Mouse (Mus musculus): ENCODE results near the gene Cox8b. TPM values are rescaled to one million over a fixed set of nuclear protein-coding genes. Genes with fewer than 3 reads are reported as not detected.

The Cox8b gene
- total RNA-seq, 2 experiments from 2014 or later = not detected

GRCm38 (mm10) chr7:140877364-140877763, 22.9 kb downstream of the Cox8b start:
- peak; percentile 33 for ATAC-seq (replicated peaks; ENCODE audit: poor library complexity)

- ATAC-seq (replicated peaks; ENCODE audit: poor library complexity) = peak; percentile 83
These were observed 26.0 kb downstream of the Cox8b start for GRCm38 (mm10) chr7:140874224-140874623.

GRCm38 (mm10) chr7:140864761-140865160, 35.5 kb downstream of the Cox8b start:
- ATAC-seq (replicated peaks; ENCODE audit: poor library complexity) = no peak

- no peak for ATAC-seq (replicated peaks; ENCODE audit: poor library complexity)
These were observed 39.5 kb downstream of the Cox8b start for GRCm38 (mm10) chr7:140860728-140861127.

GRCm38 (mm10) chr7:140859997-140860396, 40.2 kb downstream of the Cox8b start:
- no peak for ATAC-seq (replicated peaks; ENCODE audit: poor library complexity)

GRCm38 (mm10) chr7:140858746-140859145, 41.5 kb downstream of the Cox8b start:
- no peak for ATAC-seq (replicated peaks; ENCODE audit: poor library complexity)

GRCm38 (mm10) chr7:140857550-140858505, 42.4 kb downstream of the Cox8b start, which contains the start of gene Bet1l:
Gene Bet1l, minus strand, starts transcription at chr7:140857577.
- no peak; the same call in 1 of the 2 replicates for ATAC-seq (replicated peaks; ENCODE audit: poor library complexity)

GRCm38 (mm10) chr7:140856785-140857549, 43.3 kb downstream of the Cox8b start, which contains the start of gene Ric8a:
Gene Ric8a, plus strand, starts transcription at chr7:140856957.
- peak; percentile 59 for ATAC-seq (replicated peaks; ENCODE audit: poor library complexity)

- peak; percentile 54 for ATAC-seq (replicated peaks; ENCODE audit: poor library complexity)
These were observed 44.1 kb downstream of the Cox8b start, which contains the start of gene Gm45785 for GRCm38 (mm10) chr7:140855860-140856784. Gene Gm45785, minus strand, starts transcription at chr7:140856331.

- ATAC-seq (replicated peaks; ENCODE audit: poor library complexity) = no peak
These were observed 45.1 kb downstream of the Cox8b start for GRCm38 (mm10) chr7:140855181-140855580.

GRCm38 (mm10) chr7:140854483-140854882, 45.8 kb downstream of the Cox8b start:
- ATAC-seq (replicated peaks; ENCODE audit: poor library complexity) = no peak

- no peak for ATAC-seq (replicated peaks; ENCODE audit: poor library complexity)
These were observed 46.9 kb downstream of the Cox8b start for GRCm38 (mm10) chr7:140853386-140853785.

- ATAC-seq (replicated peaks; ENCODE audit: poor library complexity) = no peak
These were observed 48.3 kb downstream of the Cox8b start for GRCm38 (mm10) chr7:140851916-140852315.

Other genes with a start within 250 kb of the Cox8b start
- not detected in 2 replicates for gene Olfr539, start 240.5 kb downstream of the Cox8b start, total RNA-seq (2015)
- gene Olfr539, start 240.5 kb downstream of the Cox8b start, total RNA-seq (2017) = not detected in 2 replicates
- gene Olfr45, start 218.5 kb downstream of the Cox8b start, total RNA-seq (2015) = not detected in 2 replicates
- 0.10 TPM in 1 of 2 replicates, not detected in the other for gene Olfr45, start 218.5 kb downstream of the Cox8b start, total RNA-seq (2017)
- gene Olfr541, start 203.2 kb downstream of the Cox8b start, total RNA-seq (2015) = not detected in 2 replicates
- gene Olfr541, start 203.2 kb downstream of the Cox8b start, total RNA-seq (2017) = not detected in 2 replicates
- not detected in 2 replicates for gene Cyp2e1, start 136.7 kb downstream of the Cox8b start, total RNA-seq (2015)
- gene Cyp2e1, start 136.7 kb downstream of the Cox8b start, total RNA-seq (2017) = not detected in 2 replicates
- gene Syce1, start 112.6 kb downstream of the Cox8b start, total RNA-seq (2015) = 0.20 and 1.4 TPM in 2 replicates
- 2.7 and 4.4 TPM in 2 replicates for gene Syce1, start 112.6 kb downstream of the Cox8b start, total RNA-seq (2017)
- 0.66 and 1.2 TPM in 2 replicates for gene Zfp941, start 78.3 kb downstream of the Cox8b start, total RNA-seq (2015)
- gene Zfp941, start 78.3 kb downstream of the Cox8b start, total RNA-seq (2017) = 1.4 and 1.5 TPM in 2 replicates
- not detected in 2 replicates for gene Urah, start 65.4 kb downstream of the Cox8b start, total RNA-seq (2015)
- gene Urah, start 65.4 kb downstream of the Cox8b start, total RNA-seq (2017) = not detected in 2 replicates
- not detected in 2 replicates for gene Scgb1c1, start 54.9 kb downstream of the Cox8b start, total RNA-seq (2015)
- gene Scgb1c1, start 54.9 kb downstream of the Cox8b start, total RNA-seq (2017) = not detected in 2 replicates
- gene Odf3, start 52.6 kb downstream of the Cox8b start, total RNA-seq (2015) = not detected in 2 replicates
- gene Odf3, start 52.6 kb downstream of the Cox8b start, total RNA-seq (2017) = not detected in 2 replicates
- gene Gm45785, start 44.1 kb downstream of the Cox8b start, total RNA-seq (2015) = 0.35 TPM in 1 of 2 replicates, not detected in the other
- gene Gm45785, start 44.1 kb downstream of the Cox8b start, total RNA-seq (2017) = not detected in 2 replicates
- 26.0 and 38.2 TPM in 2 replicates for gene Ric8a, start 43.5 kb downstream of the Cox8b start, total RNA-seq (2015)
- 24.4 and 27.3 TPM in 2 replicates for gene Ric8a, start 43.5 kb downstream of the Cox8b start, total RNA-seq (2017)
- gene Bet1l, start 42.9 kb downstream of the Cox8b start, total RNA-seq (2015) = 9.9 and 12.3 TPM in 2 replicates
- 21.8 and 24.6 TPM in 2 replicates for gene Bet1l, start 42.9 kb downstream of the Cox8b start, total RNA-seq (2017)
- gene Psmd13, start 18.5 kb downstream of the Cox8b start, total RNA-seq (2015) = 85.9 and 103 TPM in 2 replicates
- 197 and 208 TPM in 2 replicates for gene Psmd13, start 18.5 kb downstream of the Cox8b start, total RNA-seq (2017)
- 22.9 and 23.0 TPM in 2 replicates for gene Sirt3, start 18.1 kb downstream of the Cox8b start, total RNA-seq (2015)
- gene Sirt3, start 18.1 kb downstream of the Cox8b start, total RNA-seq (2017) = 30.0 and 31.9 TPM in 2 replicates
- gene Nlrp6, start 20.5 kb upstream of the Cox8b start, total RNA-seq (2015) = not detected in 2 replicates
- not detected in 2 replicates for gene Nlrp6, start 20.5 kb upstream of the Cox8b start, total RNA-seq (2017)
- gene Pgghg, start 40.9 kb upstream of the Cox8b start, total RNA-seq (2015) = 5.1 and 7.3 TPM in 2 replicates
- 8.2 and 9.0 TPM in 2 replicates for gene Pgghg, start 40.9 kb upstream of the Cox8b start, total RNA-seq (2017)
- 0.83 and 1.1 TPM in 2 replicates for gene Ifitm5, start 49.8 kb upstream of the Cox8b start, total RNA-seq (2015)
- gene Ifitm5, start 49.8 kb upstream of the Cox8b start, total RNA-seq (2017) = not detected in 2 replicates
- not detected in 2 replicates for gene Gm45717, start 55.5 kb upstream of the Cox8b start, total RNA-seq (2015)
- 1.1 TPM in 1 of 2 replicates, not detected in the other for gene Gm45717, start 55.5 kb upstream of the Cox8b start, total RNA-seq (2017)
- gene Ifitm2, start 55.5 kb upstream of the Cox8b start, total RNA-seq (2015) = 577 and 637 TPM in 2 replicates
- 287 and 322 TPM in 2 replicates for gene Ifitm2, start 55.5 kb upstream of the Cox8b start, total RNA-seq (2017)
- 57.8 and 89.8 TPM in 2 replicates for gene Ifitm1, start 66.8 kb upstream of the Cox8b start, total RNA-seq (2015)
- 33.7 and 37.5 TPM in 2 replicates for gene Ifitm1, start 66.8 kb upstream of the Cox8b start, total RNA-seq (2017)
- gene Ifitm3, start 110.3 kb upstream of the Cox8b start, total RNA-seq (2015) = 147 and 203 TPM in 2 replicates
- gene Ifitm3, start 110.3 kb upstream of the Cox8b start, total RNA-seq (2017) = 49.4 and 56.2 TPM in 2 replicates
- 81.7 and 90.1 TPM in 2 replicates for gene Ifitm6, start 117.5 kb upstream of the Cox8b start, total RNA-seq (2015)
- 37.7 and 55.9 TPM in 2 replicates for gene Ifitm6, start 117.5 kb upstream of the Cox8b start, total RNA-seq (2017)
- gene Gm17387, start 128.7 kb upstream of the Cox8b start, total RNA-seq (2015) = not detected in 2 replicates
- gene Gm17387, start 128.7 kb upstream of the Cox8b start, total RNA-seq (2017) = not detected in 2 replicates
- 0.84 and 1.3 TPM in 2 replicates for gene B4galnt4, start 160.7 kb upstream of the Cox8b start, total RNA-seq (2015)
- gene B4galnt4, start 160.7 kb upstream of the Cox8b start, total RNA-seq (2017) = 1.5 and 2.8 TPM in 2 replicates
- 1.0 and 2.2 TPM in 2 replicates for gene Pkp3, start 177.8 kb upstream of the Cox8b start, total RNA-seq (2015)
- 0.10 and 1.1 TPM in 2 replicates for gene Pkp3, start 177.8 kb upstream of the Cox8b start, total RNA-seq (2017)
- gene Sigirr, start 200.1 kb upstream of the Cox8b start, total RNA-seq (2015) = 12.3 and 12.6 TPM in 2 replicates
- 5.8 and 14.0 TPM in 2 replicates for gene Sigirr, start 200.1 kb upstream of the Cox8b start, total RNA-seq (2017)
- gene Ano9, start 217.4 kb upstream of the Cox8b start, total RNA-seq (2015) = not detected in 2 replicates
- gene Ano9, start 217.4 kb upstream of the Cox8b start, total RNA-seq (2017) = not detected in 2 replicates
- gene Ptdss2, start 221.9 kb upstream of the Cox8b start, total RNA-seq (2015) = 5.8 and 9.2 TPM in 2 replicates
- gene Ptdss2, start 221.9 kb upstream of the Cox8b start, total RNA-seq (2017) = 5.7 and 5.8 TPM in 2 replicates